Mouse (Mus musculus) MEL (cell line): Measurements from ENCODE around the gene Grip1.

Experiments used
- CTCF ChIP-seq, 3 experiments: IDR thresholded peaks in 2 of 3; conservative IDR thresholded peaks in 1 of 3; 2 replicates each; pipeline ENCODE4 v1.5.1; 2011 to 2012; ENCODE audit warnings: low read length in 3 of 3, low read depth in 2 of 3, mild to moderate bottlenecking in 2 of 3, improper control_type of control experiment in 1 of 3, inconsistent platforms in 1 of 3, mixed read lengths in 1 of 3, moderate library complexity in 1 of 3; ENCODE audit not compliant: control insufficient read depth in 1 of 3, insufficient read depth in 1 of 3, poor library complexity in 1 of 3, severe bottlenecking in 1 of 3
- ZNF384 ChIP-seq: IDR thresholded peaks from 2 replicates; pipeline ENCODE4 v1.6.1; 2012; ENCODE audit warnings: low read depth, mild to moderate bottlenecking, inconsistent platforms, low read length, improper control_type of control experiment

DNA sequence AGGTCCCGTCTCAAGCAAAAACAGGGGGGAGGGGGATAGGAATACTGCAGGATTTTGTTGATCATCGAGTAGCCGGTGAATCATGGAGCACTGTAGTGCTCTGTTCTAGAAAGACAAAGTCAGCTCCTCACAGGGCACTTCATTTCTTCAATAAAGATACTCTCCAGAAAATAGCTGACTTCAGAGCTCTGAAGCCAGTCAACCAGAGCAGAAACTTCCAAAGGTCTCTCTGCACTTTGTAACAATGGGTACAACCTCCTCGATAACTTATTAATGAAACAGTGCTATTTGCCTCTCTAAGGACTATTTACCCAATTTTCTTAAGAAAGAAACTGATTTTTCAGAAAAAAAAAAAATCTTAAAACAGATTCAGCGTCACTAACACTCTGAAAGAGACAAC, 642.1 kb downstream of the Grip1 start:
- TF ChIP-seq CTCF (IDR thresholded peaks at IDR 0.05 in 2 of 3, conservative IDR thresholded peaks at IDR 0.05 in 1 of 3; ENCODE audit: control insufficient read depth in 1 of 3, insufficient read depth in 1 of 3, low read depth in 2 of 3, low read length in 3 of 3, poor library complexity in 1 of 3, severe bottlenecking in 1 of 3) = no peak
- no peak for TF ChIP-seq ZNF384
